Mouse (Mus musculus): ENCODE results near the gene Cep170b.

Gene Cep170b

DNA sequence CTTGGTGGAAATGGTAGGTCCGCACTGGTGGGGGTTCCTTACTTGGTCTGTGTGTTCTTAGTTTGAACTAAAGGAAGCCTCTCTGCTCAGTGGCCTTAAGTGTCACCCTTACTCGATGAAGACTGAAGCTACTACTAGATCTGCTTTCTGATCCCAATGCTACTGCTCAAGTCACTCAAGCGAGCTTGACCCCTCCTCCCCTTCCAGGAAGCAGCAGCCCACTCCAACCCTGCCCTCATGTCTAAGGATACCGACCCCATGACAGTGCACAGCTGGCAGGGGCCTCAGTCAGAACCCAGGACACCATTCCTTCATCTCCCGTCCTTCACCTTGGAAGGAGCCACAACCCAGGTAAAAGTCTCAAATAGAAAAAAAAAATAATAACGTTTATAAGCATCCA is at the start of gene Cep170b:
Gene Cep170b, plus strand, starts transcription at position 240 of the 400 bp plus-strand sequence.
- DNase-seq (ENCODE audit: low read depth, low spot score): no peak

DNA sequence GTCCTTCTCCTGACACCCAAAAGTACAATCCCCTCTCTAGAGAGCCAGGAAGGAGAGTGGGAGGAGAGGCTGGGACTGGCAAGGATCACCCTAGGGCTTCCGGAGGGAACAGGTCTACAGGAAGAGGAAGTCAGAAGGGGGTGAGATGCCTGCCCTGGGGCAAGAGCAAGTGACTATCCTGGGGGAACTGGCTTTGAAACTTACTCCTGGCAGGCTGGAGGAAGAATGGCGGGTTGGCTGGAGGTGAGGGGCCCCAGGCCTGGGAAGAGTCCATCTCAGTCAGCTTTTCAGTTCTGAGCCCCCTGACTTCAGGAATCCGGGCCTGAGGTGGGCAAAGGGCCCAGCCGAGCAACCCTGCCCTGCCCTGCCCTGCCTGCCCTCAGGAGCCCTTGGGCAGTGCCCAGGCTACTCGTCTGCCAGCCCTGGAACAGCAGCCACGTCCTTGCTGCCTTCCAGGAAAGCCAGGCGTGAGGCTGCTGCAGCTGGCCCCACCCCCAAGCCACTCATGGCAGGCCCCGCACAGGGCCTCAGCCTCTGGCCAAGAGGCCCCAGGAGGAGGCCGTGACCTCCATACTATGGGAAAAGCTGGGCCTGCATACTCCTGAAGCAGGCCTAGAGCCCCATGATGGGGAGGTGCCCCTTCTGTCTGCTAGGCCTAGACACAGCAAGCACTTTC is 49.4 kb upstream of the Cep170b start:
- no peak for DNase-seq (ENCODE audit: low read depth, low spot score)

DNA sequence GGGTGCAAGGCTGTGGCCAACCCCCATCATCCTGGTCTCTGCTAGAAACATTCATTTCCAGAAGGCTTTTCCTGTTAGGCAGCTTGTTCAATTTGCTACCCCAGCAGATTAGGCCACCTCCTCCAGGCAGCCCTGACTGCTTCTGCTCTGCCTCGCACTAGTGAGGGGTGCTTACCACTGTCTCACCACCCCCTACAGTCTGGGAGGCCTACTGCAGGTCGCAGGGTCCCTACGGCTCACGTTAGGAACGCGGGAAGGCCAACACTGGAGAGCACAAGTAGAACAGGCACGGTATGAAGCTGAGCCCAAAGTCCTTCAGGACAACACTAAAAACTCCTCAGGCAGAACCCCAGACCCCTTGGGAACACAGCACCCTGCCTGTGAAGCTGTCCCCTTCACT is 48.4 kb upstream of the Cep170b start:
- peak; percentile 22 for DNase-seq (ENCODE audit: low read depth, low spot score)

DNA sequence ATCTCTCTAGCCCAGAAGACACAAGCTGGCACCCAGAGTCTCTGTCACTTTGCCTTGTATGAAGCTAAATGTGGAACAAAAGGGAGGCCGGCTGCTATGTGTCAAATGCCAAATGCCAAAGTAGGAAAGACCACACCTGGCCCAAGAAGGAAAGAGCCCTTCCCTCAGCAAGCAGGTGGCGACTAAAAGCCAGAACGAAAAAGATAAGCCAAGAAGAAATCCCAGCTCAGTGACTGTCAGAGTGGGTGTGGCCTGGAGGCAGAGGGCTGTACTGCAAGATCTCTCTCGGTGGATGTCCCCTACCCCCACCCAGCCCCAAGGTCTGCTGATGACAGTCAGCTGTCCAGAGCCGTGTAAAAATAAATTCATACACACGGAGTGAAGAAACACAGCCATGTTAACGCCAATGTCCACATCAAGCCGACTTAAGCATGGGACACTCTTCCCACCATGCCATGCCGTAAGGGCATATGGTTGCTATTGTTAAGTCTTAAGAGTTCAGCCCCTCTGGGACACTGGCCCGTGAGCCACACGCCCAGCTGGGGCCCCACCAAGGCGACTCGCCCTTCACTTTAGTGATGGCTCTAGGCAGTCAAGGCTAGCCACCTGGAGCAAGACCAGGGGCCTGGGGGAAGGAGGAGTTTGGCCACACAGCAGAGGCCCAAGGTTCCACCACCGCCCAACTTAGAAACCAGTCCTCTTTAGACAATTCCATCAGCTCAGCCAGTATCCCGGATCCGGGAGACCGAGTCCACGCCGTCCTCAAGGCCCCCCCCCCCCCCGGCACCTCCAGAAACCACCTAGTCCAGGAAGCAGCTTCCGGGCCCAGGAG is 47.3 kb upstream of the Cep170b start:
- DNase-seq (ENCODE audit: low read depth, low spot score): peak; percentile 65

DNA sequence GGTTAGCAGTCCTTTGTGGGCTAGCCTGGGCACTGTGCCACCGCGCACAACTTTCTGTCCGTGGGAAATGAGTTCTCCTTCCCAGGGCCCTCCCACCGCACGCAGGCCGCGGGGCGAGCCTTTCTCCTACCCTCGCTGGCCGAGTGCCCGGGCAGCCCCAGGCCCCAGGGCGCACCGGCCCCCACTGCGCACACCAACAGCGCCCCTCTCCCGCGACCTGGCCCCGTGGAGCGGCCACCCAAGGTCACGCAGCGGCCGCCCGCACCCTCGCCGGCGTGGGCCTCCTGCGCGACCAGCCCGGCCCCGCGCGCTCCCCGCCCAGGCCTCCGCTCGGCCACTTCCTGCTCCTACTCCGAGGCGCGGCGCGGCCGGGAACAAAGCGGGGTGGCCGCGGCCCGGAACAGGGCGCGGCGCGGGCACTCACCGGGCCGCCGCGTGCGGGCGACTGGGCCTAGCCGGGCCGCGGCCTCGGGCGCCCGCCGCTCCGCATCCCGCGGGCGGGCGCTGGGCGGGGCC is 46.6 kb upstream of the Cep170b start:
- DNase-seq (ENCODE audit: low read depth, low spot score): peak; percentile 23

DNA sequence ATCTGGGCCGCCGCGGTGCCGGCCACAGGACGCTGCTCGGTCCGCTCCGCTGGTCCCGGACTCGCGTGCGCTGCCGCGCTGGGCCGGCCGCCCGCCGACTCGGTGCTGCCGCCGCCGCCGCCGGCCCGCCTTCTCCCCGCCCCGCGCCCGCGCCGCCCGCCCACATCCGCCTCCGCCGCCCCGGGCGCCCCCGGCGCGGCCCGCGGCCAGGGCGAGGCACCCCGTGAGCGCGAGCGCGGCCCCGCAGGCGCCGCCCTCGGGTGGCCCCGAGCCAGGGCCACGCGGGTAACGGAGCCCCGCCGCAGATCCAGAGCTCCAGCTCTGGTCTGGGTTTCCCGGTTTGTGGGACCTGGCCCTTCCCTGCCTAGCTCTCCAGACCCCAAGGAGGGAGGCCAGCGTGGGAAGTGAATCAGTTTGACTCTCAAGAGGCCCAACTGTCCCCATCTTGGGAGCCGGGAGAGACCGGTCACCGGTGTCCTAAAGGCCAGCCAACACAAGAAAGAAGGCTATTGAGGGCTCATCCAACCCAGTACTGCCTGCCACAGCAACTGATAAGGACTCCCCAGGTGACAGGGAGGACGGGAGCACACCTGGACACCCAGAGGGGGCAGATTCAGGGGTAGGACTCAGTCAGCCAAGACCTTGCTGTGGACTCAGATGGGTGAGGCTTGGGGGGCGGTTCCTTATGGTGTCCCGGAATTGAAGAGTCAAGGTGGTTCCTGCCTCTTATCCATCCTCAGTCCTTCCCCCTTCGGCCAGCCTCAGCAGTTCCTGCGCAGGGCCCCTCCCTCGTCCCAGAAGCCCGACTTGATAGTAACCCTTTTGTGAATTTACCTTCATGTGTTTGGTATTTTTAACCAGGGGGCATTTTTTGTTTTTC is 45.9 kb upstream of the Cep170b start, which contains the start of gene Akt1:
Gene Akt1, minus strand, starts transcription at position 753 of the 880 bp plus-strand sequence.
- peak; percentile 38 for DNase-seq (ENCODE audit: low read depth, low spot score)

DNA sequence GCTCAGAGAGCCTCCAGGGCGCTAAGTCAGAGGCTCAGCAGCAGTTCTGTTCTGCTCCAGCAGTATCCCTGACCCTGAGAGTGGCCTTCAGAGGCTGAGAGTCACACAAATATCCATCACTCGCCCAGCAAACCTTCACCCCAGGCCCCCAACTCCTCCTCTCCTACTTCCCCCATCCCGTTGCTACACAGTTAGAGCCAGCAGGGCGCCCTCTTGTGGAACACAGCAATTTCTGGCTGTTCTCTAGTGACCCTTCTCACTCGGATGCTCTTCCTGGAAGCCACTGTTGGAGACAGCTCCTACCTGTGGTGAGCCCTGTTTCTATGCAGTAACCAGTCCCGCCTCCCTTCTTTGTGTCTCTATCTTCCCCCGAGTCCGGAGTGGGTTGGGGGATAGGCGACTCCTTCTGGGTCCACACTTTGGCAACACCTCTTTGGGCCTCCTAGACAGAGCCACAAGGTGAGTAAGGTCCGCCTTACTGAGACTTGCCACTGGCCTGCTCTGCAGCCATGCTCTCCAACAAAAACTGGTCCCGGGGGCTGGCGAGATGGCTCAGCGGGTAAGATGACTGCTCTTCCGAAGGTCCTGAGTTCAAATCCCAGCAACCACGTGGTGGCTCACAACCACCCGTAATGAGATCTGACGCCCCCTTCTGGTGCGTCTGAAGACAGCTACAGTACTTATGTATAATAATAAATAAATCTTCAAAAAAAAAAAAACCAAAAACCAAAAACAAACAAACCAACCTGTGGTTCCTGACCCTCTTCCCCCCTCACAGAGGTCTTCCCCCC is 44.8 kb upstream of the Cep170b start:
- peak; percentile 91 for DNase-seq (ENCODE audit: low read depth, low spot score)

DNA sequence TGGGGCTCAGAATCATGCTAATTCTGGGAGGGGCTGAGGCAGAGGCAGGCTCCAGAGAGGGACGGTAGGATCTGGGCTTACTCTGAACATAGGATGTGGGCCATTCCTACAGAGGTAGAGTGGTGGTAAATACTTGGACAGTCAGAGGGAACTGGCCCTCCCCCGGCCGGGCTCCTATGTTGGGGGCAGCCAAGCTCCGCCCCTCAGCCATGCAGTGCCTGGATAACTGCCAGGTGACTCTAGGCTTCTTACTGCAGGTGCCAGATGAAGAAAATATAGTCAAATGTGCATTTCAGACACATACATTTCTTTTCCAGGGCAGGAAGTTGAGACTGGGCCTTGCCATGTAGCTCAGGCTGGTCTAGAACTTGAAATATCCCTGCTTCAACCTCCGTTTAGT is 43.2 kb upstream of the Cep170b start:
- no peak for DNase-seq (ENCODE audit: low read depth, low spot score)

DNA sequence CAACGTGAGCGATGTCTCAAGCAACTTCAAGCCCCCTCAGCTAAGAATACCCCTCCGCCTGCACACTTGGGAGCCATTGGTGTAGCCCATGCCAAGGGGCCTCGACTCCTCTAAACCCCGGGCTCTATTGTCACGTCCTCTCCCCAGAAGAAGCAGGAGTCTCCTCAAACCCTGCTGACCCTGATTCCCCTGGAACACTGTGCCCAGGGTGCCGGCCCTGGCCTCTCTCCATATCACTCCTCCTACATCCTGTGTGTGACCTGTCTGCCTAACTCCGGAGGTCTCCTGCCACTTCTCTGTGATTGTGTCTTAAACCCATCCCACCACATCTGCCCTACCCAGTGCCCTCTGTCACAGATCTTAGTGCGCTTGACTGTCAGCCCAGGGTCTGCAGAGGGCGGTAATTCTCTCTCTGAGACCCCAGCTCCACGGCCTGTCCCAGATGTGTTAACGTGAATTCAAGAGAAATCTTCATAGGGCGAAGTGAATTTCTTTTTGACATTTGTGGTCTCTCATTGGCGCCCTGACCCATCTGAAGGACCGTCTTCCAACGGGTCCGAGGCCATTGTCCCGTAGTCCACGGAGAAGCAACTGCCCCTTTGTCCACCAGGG is 42.2 kb upstream of the Cep170b start:
- no peak for DNase-seq (ENCODE audit: low read depth, low spot score)

DNA sequence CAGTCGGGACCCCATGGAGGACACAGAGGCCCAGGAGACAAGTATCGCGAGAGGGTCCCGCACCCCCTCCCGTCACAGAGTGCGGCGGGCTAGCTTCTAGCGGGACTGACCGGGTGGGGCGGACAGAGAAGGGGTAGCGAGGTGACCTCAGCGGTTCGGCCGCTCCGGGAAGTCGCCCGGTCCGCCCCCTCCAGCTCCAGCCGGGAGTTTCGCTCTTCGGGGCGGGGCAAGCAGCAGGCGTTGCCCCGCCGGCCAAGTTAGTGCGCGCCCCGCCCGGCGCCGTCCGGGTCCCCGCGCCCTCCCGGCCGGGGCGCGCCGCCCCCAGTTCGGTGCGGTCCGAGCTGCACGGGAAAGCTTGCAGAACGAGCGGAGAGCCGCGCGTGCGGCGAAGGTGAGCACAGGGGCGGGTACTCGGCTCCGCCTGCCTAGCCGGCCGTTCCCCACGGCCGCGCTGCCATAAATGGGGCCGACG is 41.7 kb upstream of the Cep170b start, which contains the start of gene Zbtb42:
Gene Zbtb42, plus strand, starts transcription at position 274 of the 472 bp plus-strand sequence.
- peak; percentile 88 for DNase-seq (ENCODE audit: low read depth, low spot score)

DNA sequence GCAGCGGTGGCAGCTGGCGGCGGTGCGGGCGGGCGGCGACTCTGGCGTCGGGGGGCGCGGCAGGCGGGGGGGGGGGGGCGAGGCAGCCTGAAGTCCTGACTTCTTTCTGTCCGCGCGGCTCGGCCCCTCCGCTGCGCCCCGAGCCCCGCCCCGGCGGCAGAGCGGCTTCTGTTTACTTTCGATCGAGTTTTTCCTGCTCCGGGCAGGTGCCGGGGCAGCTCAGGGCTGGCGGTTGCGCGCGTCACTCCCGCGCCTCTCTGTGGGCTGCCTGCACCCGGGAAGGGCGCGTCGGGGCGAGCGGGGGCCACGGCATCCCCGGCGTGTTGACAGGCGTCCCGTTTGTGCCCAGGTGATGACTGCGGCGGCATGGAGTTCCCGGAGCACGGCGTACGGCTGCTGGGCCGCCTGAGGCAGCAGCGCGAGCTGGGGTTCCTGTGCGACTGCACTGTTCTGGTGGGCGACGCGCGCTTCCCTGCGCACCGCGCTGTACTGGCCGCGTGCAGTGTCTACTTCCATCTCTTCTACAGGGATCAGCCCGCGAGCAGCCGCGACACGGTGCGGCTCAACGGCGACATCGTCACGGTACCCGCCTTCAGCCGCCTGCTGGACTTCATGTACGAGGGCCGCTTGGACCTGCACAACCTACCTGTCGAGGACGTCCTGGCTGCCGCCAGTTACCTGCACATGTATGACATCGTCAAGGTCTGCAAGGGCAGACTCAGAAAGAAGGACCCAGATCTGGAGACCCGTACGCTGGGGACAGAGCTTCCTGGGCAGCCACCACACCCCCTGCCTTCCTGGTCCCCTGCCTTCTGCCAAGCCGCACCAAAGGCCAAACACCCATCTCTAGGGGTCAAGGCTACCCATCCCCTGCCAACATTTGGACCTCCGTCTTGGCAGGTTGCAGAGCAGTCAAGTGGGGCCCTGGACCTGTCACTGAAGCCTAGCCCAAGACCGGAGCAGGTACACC is 40.9 kb upstream of the Cep170b start:
- no peak for DNase-seq (ENCODE audit: low read depth, low spot score)

DNA sequence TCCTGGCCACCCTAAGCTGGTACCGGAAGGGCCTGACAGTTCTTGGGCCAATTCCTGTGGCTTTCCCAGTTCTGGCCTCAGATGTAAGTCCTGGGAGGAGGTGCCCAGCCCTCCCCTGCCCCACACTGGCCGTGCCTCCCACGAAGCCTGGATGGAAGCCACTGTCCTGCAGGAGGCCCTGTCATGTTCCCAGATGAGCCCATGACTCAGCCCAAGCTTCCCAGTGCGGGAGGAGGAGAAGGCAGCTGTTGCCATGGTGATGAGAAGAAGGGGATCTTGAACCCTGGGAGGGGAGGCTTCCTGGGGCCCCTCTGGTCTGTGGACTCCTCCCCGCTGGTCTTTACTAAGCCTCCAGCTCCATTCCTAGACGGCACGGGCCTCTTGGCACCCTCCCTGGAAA is 36.9 kb upstream of the Cep170b start:
- DNase-seq (ENCODE audit: low read depth, low spot score): no peak

DNA sequence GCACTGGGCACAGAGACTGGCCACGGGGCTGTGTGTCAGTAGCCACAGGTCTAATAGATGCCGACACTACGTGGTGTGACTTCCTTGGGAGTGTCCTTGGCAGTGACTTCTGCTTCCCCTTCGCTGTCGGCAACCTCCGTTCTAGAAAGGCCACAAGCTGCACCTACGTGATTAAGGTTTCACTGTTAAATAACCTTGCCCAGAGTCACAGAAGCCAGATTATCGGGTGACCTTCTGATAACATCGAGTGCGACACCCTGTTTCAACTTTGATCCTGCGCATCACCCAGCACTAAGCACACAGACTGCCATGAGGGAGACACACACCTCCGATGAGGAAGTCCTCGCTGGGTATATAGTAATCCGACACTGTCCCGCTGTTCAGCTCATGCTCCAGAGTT is 31.8 kb upstream of the Cep170b start:
- no peak for DNase-seq (ENCODE audit: low read depth, low spot score)

DNA sequence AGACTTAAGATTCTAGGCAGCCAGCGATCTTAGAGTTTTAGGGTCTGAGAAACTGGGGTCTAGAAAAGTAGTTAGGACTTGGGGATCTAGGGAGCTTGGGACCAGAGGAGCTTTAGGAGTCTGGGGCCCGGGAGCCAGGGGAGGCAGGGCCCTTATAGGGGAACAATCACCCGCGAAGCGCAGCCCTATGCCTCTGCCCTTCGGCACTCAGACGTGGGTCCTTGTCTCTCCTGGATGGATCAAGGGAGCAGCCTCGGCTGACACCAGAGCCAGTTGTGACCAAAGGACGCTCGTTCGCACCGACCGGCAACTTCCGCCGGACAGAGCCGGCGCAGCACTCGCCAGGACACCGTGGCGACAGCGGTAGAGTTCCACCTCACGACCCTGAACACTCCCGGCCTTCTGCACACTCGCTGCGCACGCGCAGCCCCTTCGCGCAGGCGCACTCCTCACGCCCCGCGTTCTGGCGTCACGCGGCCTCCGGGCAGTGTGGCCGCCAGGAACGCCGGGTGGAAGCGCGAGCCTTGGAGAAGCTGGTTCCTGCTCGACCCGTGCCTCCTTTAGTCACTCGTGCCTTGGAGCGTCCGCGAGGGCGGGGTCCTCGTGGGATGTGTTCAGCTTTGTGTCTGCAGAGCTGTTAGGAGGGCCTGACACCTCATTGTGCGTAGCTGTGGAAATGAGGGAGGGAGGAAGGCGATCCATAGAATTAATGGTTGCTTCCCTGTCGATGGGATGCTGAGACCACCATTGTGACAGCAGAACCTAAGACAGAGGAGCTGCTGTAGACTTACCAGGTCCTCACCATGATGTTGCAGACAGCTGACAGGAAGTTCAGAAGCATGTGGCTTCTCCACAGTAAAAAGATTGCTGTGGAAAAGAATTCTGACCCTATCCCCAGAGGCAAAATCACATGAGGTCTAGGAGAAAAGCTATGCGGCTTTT is 26.8 kb upstream of the Cep170b start:
- peak; percentile 98 for DNase-seq (ENCODE audit: low read depth, low spot score)

DNA sequence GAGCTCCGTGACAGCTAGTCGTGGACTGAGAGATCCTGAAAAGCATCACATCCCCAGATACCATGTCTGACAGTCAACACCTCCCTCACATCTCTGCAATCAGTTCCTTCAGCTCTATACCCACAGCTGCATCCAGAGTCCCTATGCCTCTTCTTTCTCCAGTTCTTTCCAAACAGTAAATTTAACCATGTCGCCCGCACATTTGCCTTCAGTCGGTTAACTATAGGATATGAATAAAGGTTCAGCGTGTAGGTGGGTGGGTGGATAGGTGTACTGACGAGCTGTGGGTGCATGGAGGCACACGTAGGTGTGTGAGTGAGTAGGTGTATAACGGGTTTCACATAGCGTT is 26.2 kb upstream of the Cep170b start:
- no peak for DNase-seq (ENCODE audit: low read depth, low spot score)

DNA sequence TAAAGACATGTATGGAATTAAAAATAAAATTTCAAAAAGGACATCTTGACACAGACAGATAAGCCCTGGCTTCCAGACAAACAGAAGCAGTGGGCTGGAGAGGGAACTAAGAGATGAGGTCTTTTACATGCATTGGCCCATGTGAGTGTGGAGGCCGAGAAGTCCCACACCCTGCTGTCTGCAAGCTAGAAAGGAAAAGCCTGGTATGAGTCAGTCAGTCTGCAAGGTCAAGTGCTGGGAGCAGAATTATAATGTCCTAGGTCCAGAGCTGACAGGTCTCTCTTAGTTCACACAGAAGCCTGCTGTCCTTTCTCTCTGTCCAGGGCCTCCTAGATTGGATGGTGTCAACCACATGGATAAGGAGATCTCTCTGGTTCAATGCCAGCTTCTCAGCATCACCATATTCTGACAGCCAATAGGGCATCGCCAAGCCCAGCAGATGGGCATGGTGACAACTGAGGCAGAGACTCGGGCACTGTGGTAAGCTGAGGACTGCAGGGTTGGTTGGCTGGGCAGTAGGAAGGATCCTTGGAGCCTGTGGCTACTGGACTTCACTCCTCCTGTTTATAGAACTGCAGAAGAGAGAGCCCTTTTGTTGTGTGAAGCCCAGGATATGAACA is 23.3 kb upstream of the Cep170b start:
- DNase-seq (ENCODE audit: low read depth, low spot score): no peak

DNA sequence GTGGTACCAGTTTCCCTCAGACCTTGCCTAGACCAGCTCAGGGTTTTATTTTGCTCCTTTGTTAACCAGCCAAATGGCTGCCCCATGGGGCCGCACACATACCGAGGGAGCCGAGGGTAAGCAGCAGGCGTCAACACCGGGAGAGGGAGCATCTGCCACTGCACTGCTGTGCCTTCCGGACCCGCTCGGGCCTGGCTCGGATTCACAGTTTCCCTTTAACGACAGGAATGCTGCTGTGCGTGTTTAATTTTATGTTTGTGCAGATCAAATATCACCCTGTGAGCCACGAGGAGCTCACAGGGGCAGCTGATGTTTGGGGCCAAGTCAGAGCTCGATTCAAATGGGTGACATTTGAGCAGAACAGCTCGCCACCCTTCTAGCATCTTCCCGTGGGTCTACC is 19.7 kb upstream of the Cep170b start:
- DNase-seq (ENCODE audit: low read depth, low spot score): no peak
